In the genomic region with DNA sequence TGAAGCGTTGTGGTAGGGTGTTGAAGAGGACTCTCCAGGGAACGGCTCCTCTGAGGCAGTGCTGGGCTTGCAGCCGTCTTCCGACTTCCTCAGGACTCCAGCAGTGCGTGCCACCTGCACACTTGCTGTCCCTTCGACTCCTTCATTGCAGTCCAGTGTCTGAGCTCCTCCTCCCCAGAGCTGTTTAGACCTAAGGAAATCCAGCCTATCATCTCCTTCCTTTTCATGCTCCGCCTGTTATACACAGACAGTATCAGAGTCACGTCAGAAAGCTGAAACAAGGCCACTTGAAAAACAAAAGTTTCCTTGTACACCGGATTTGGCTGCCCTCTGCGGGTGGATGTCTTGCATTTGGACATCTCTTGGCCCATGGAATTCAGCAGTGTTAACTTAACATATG, we compare ENCODE assay signal across 11 mouse cellular contexts. TPM values are rescaled to one million over a fixed set of nuclear protein-coding genes. Genes with fewer than 3 reads are reported as not detected.
DNase-seq lines count a peak whose midpoint lies in the region; ATAC-seq lines count a peak whose summit lies in the region.
"Had no signal": no experiment of that assay in that cellular context is flagged by ENCODE, and none has a peak within 500 bp of the region (broad histone marks: within the 10 kb centered on the region; RNA-seq: fewer than 3 reads in every experiment).

No protein-coding gene starts in this region.

- H3K27ac ChIP-seq in heart, embryonic 14.5 days (replicated peaks in 1 of 2; ENCODE audit: control insufficient read depth in 1 of 2, insufficient read depth in 1 of 2, low read depth in 2 of 2, low read length in 2 of 2), result no peak overlapping the region; a peak in 1 of 4 replicates
- no peak overlapping the region for H3K27ac ChIP-seq in hindbrain, embryonic 10.5 days
- H3K27ac ChIP-seq: left cerebral cortex, adult 2 months had no signal

- H3K4me1 ChIP-seq in heart, embryonic 14.5 days (ENCODE audit: control insufficient read depth in 2 of 2, insufficient read depth in 2 of 2, low read length in 2 of 2), result peaks cover 0 to 2% of the 10 kb centered on the region in 2 experiments; a peak in 1 of 4 replicates
- H3K4me1 ChIP-seq in hindbrain, embryonic 10.5 days (replicated peaks), result peaks cover 17% of the 10 kb centered on the region; the same call in 1 of the 2 replicates

- no peak overlapping the region for H3K9ac ChIP-seq in heart, embryonic 14.5 days (ENCODE audit: low read length)

- H3K4me2 ChIP-seq in heart, embryonic 14.5 days (ENCODE audit: low read length), result peak overlapping the region; percentile 48

- no peaks in the 10 kb centered on the region for H3K36me3 ChIP-seq in heart, embryonic 14.5 days (ENCODE audit: control insufficient read depth, insufficient read depth, low read length)
- H3K36me3 ChIP-seq in hindbrain, embryonic 10.5 days, result peaks cover 12% of the 10 kb centered on the region

- WGBS in heart, embryonic 14.5 days, result 51% methylated on average over 10 of the region's 10 CpGs
- WGBS in hindbrain, embryonic 10.5 days, result 65% methylated on average over 10 of the region's 10 CpGs

- peak; percentile 36 for DNase-seq in adrenal gland, postnatal 14 days
- DNase-seq in adrenal gland, adult 18-20 months (ENCODE audit: low spot score in 2 of 2), result no peak
- peak; percentile 2 to 10 for DNase-seq in lung, adult 18-20 months
- no peak for DNase-seq in lung, postnatal 14 days
- peak; percentile 13 for DNase-seq in skeletal muscle tissue, adult 2 months (ENCODE audit: low read depth, low spot score)
- DNase-seq in hindbrain, embryonic 10.5 days (ENCODE audit: low spot score), result no peak
- no peak for DNase-seq in gastrocnemius, postnatal 25 days
- DNase-seq: thymus, postnatal 36 days had no signal

- peak; percentile 78 for ATAC-seq in heart, embryonic 14.5 days (ENCODE audit: insufficient number of reproducible peaks, insufficient read depth, low FRiP score, low read depth)

- no peaks in the 10 kb centered on the region for H3K27me3 ChIP-seq in heart, embryonic 14.5 days (ENCODE audit: control insufficient read depth, insufficient read depth, low read length)
- H3K27me3 ChIP-seq in hindbrain, embryonic 10.5 days (ENCODE audit: insufficient read depth, poor library complexity, severe bottlenecking), result peaks cover 10% of the 10 kb centered on the region; the same call in 1 of the 2 replicates

- no peaks in the 10 kb centered on the region for H3K9me3 ChIP-seq in heart, embryonic 14.5 days (ENCODE audit: control insufficient read depth, low read length)
- H3K9me3 ChIP-seq in hindbrain, embryonic 10.5 days, result no peaks in the 10 kb centered on the region

- H3K4me3 ChIP-seq in heart, embryonic 14.5 days (ENCODE audit: control insufficient read depth in 1 of 2, insufficient read depth in 1 of 2, low read depth in 1 of 2, low read length in 2 of 2), result no peak overlapping the region
- no peak overlapping the region for H3K4me3 ChIP-seq in hindbrain, embryonic 10.5 days
- H3K4me3 ChIP-seq: left cerebral cortex, adult 2 months had no signal

RNA-seq across cellular contexts. Expression of a gene that starts 41.7 kb away (rescaled TPM):
- total RNA-seq in adrenal gland, postnatal 14 days (2021), result 5.9 and 6.6 TPM in 2 replicates
- 1 to 10 TPM; 3.9 to 6.2 TPM for total RNA-seq in adrenal gland, adult 18-20 months (2021)
- 14.8 and 17.0 TPM in 2 replicates for polyA plus RNA-seq in heart, embryonic 14.5 days (2014; fragmentation: Nextera tagmentation; extraction: Ambion mirVana)
- polyA plus RNA-seq in hindbrain, embryonic 10.5 days (2016; fragmentation: Nextera tagmentation; extraction: Ambion mirVana), result 12.7 and 15.5 TPM in 2 replicates
- total RNA-seq in gastrocnemius, postnatal 25 days (2021), result 1 to 10 TPM; 3.4 to 3.7 TPM
- total RNA-seq: hematopoietic stem cell, adult 5-6 weeks had no signal

Comparison
In these comparisons a context has a peak if more than half of its experiments do, and no peak if none do; other contexts are left out.
1. DNase-seq: peak in adrenal gland, postnatal 14 days (single experiment), lung, adult 18-20 months (2 of 2) and skeletal muscle tissue, adult 2 months (single experiment); none in adrenal gland, adult 18-20 months (0 of 2), lung, postnatal 14 days (single experiment), hindbrain, embryonic 10.5 days (single experiment) and gastrocnemius, postnatal 25 days (single experiment).